Comparison of ENCODE assay signal across 10 mouse cellular contexts in the genomic region with DNA sequence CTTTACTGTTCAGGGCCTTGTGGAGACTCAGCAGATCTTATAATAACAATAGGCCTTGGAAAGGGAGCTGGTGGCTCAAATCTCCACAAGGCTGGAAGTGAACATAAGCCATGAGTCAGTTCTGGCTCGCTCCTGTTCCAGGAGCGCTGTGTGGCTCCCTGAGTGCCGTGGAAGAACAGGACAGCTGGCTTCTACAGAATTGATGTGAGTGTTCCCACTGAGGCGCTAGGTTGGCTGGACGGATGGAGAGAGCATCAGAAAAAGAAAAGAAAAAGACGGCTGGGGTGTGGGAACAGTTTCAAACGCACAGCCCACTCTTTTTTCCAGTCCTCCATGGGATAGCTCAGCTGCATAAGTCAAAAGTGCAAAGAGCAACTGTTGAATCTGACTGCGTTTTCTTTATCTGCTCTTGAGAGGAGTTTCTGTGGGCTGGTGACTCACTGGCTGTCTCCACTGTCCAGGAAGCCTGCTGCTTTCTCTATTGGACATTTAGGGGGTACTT. TPM values are rescaled to one million over a fixed set of nuclear protein-coding genes. Genes with fewer than 3 reads are reported as not detected.
DNase-seq lines count a peak whose midpoint lies in the region; ATAC-seq and TF ChIP-seq lines count a peak whose summit lies in the region.
"Had no signal": no experiment of that assay in that cellular context is flagged by ENCODE, and none has a peak within 500 bp of the region (broad histone marks: within the 10 kb centered on the region; RNA-seq: fewer than 3 reads in every experiment).

No protein-coding gene starts in this region.

- H3K27ac ChIP-seq in spleen, adult 2 months (ENCODE audit: insufficient read depth, low read length), result peak overlapping the region; percentile 15; the same call in 1 of the 2 replicates
- H3K27ac ChIP-seq in heart, embryonic 14.5 days (replicated peaks in 1 of 2; ENCODE audit: control insufficient read depth in 1 of 2, insufficient read depth in 1 of 2, low read depth in 2 of 2, low read length in 2 of 2), result peak overlapping the region; percentile 75 to 76
- H3K27ac ChIP-seq in stomach, postnatal 0 days (replicated peaks), result peak overlapping the region; percentile 72
- H3K27ac ChIP-seq: embryonic facial prominence, embryonic 12.5 days had no signal

- TF ChIP-seq POLR2A in spleen, adult 2 months (IDR thresholded peaks at IDR 0.05; ENCODE audit: low read depth, low read length), result no peak

- peak overlapping the region; percentile 22 for H3K4me2 ChIP-seq in heart, embryonic 14.5 days (ENCODE audit: low read length)
- no peak overlapping the region for H3K4me2 ChIP-seq in stomach, postnatal 0 days (replicated peaks; ENCODE audit: low read depth)
- H3K4me2 ChIP-seq: embryonic facial prominence, embryonic 12.5 days had no signal

- peak overlapping the region; percentile 46; the same call in 1 of the 2 replicates for H3K9ac ChIP-seq in heart, embryonic 14.5 days (ENCODE audit: low read length)
- H3K9ac ChIP-seq in stomach, postnatal 0 days (ENCODE audit: low read length), result no peak overlapping the region
- H3K9ac ChIP-seq: embryonic facial prominence, embryonic 12.5 days had no signal

- peaks cover 20% of the 10 kb centered on the region for H3K4me1 ChIP-seq in spleen, adult 2 months (ENCODE audit: control insufficient read depth, insufficient read depth, insufficient read length)
- peaks cover 10 to 25% of the 10 kb centered on the region in 2 experiments for H3K4me1 ChIP-seq in heart, embryonic 14.5 days (ENCODE audit: control insufficient read depth in 2 of 2, insufficient read depth in 2 of 2, low read length in 2 of 2)
- H3K4me1 ChIP-seq in stomach, postnatal 0 days (replicated peaks; ENCODE audit: control insufficient read depth, insufficient read depth), result no peaks in the 10 kb centered on the region

- H3K9me3 ChIP-seq in heart, embryonic 14.5 days (ENCODE audit: control insufficient read depth, low read length), result no peaks in the 10 kb centered on the region
- no peaks in the 10 kb centered on the region for H3K9me3 ChIP-seq in stomach, postnatal 0 days (ENCODE audit: control insufficient read depth, low read length)
- H3K9me3 ChIP-seq: embryonic facial prominence, embryonic 12.5 days had no signal

- peak; percentile 42; the same call in 1 of the 2 replicates for ATAC-seq in heart, embryonic 14.5 days (ENCODE audit: insufficient number of reproducible peaks, insufficient read depth, low FRiP score, low read depth)
- ATAC-seq in stomach, postnatal 0 days (ENCODE audit: low FRiP score, low TSS enrichment), result peak; percentile 51; the same call in 1 of the 2 replicates
- ATAC-seq: lung, postnatal 0 days had no signal

- peaks cover 5% of the 10 kb centered on the region for H3K36me3 ChIP-seq in spleen, adult 2 months (ENCODE audit: control insufficient read depth, insufficient read depth, low read length)
- H3K36me3 ChIP-seq in heart, embryonic 14.5 days (ENCODE audit: control insufficient read depth, insufficient read depth, low read length), result peaks cover 16% of the 10 kb centered on the region
- no peaks in the 10 kb centered on the region for H3K36me3 ChIP-seq in stomach, postnatal 0 days (ENCODE audit: control insufficient read depth, insufficient read depth, low read length)

- no peak for TF ChIP-seq CTCF in spleen, adult 2 months (IDR thresholded peaks at IDR 0.05; ENCODE audit: extremely low read depth, insufficient read depth, insufficient read length, insufficient replicate concordance)
- TF ChIP-seq CTCF in stomach, postnatal 0 days (IDR thresholded peaks at IDR 0.05; ENCODE audit: low read depth), result no peak

- no peak overlapping the region for H3K4me3 ChIP-seq in spleen, adult 2 months (ENCODE audit: extremely low read depth, insufficient read depth, insufficient read length)
- H3K4me3 ChIP-seq in heart, embryonic 14.5 days (ENCODE audit: control insufficient read depth in 1 of 2, insufficient read depth in 1 of 2, low read depth in 1 of 2, low read length in 2 of 2), result no peak overlapping the region
- no peak overlapping the region for H3K4me3 ChIP-seq in stomach, postnatal 0 days (ENCODE audit: low read depth, low read length)
- H3K4me3 ChIP-seq: embryonic facial prominence, embryonic 12.5 days had no signal

- H3K27me3 ChIP-seq in spleen, adult 2 months (ENCODE audit: control insufficient read depth, insufficient read depth, low read length), result no peaks in the 10 kb centered on the region
- H3K27me3 ChIP-seq in heart, embryonic 14.5 days (ENCODE audit: control insufficient read depth, insufficient read depth, low read length), result no peaks in the 10 kb centered on the region
- no peaks in the 10 kb centered on the region for H3K27me3 ChIP-seq in stomach, postnatal 0 days (ENCODE audit: control insufficient read depth, insufficient read depth, low read length)
- H3K27me3 ChIP-seq: embryonic facial prominence, embryonic 12.5 days had no signal

- DNase-seq in cerebellum, postnatal 10 days, result peak; percentile 10 to 29
- DNase-seq in cerebellum, adult 11 months, result no peak
- no peak for DNase-seq in spleen, adult 2 months (ENCODE audit: low read depth in 1 of 2, low spot score in 2 of 2)
- DNase-seq in spleen, postnatal 4 days (ENCODE audit: low spot score in 2 of 2), result no peak
- no peak for DNase-seq in stomach, postnatal 0 days (ENCODE audit: low spot score)
- DNase-seq in cerebellum, adult 8-10 months, result no peak
- no peak for DNase-seq in ovary, postnatal 36 days (ENCODE audit: low spot score)

- WGBS in spleen, adult 2 months, result 83% methylated on average over 8 of the region's 8 CpGs
- WGBS in heart, embryonic 14.5 days, result 24% methylated on average over 8 of the region's 8 CpGs
- WGBS in stomach, postnatal 0 days, result 40% methylated on average over 8 of the region's 8 CpGs

- TF ChIP-seq EP300 in stomach, postnatal 0 days (optimal IDR thresholded peaks at IDR 0.05), result no peak

RNA-seq across cellular contexts. Expression of gene Mdfic, which starts 22.9 kb away (rescaled TPM):
- polyA plus RNA-seq in spleen, adult 2 months (2012; rRNA removed), result 6.0 and 8.2 TPM in 2 replicates
- polyA plus RNA-seq in heart, embryonic 14.5 days (2014; fragmentation: Nextera tagmentation; extraction: Ambion mirVana), result 6.4 and 7.6 TPM in 2 replicates
- 4.0 and 4.5 TPM in 2 replicates for polyA plus RNA-seq in stomach, postnatal 0 days (2015; fragmentation: Nextera tagmentation; extraction: Ambion mirVana)

Comparison
In these comparisons a context has a peak if more than half of its experiments do, and no peak if none do; other contexts are left out.
1. DNase-seq: peak in cerebellum, postnatal 10 days (2 of 2); none in cerebellum, adult 11 months (single experiment), spleen, adult 2 months (0 of 2), spleen, postnatal 4 days (0 of 2), stomach, postnatal 0 days (single experiment), cerebellum, adult 8-10 months (single experiment) and ovary, postnatal 36 days (single experiment).
2. H3K27ac ChIP-seq: peak in every context shown above with its lines; median percentile 76 in heart, embryonic 14.5 days; 72 in stomach, postnatal 0 days; 15 in spleen, adult 2 months.